Mouse (Mus musculus): ENCODE results near the gene Avpi1. TPM values are rescaled to one million over a fixed set of nuclear protein-coding genes. Genes with fewer than 3 reads are reported as not detected.

Avpi1 gene
- polyA plus RNA-seq, 1 experiment from 2014 or later = 22.6 TPM

- WGBS = 86% methylated on average over 2 of the region's 2 CpGs
- H3K4me1 ChIP-seq (replicated peaks) = peaks cover 4% of the 10 kb centered on the region
- H3K4me2 ChIP-seq = no peak overlapping the region
- H3K27ac ChIP-seq = no peak overlapping the region
- peaks cover 45% of the 10 kb centered on the region for H3K36me3 ChIP-seq
- no peaks in the 10 kb centered on the region for H3K9me3 ChIP-seq
- H3K27me3 ChIP-seq = no peaks in the 10 kb centered on the region
- H3K4me3 ChIP-seq (replicated peaks) = no peak overlapping the region
- no peak overlapping the region for H3K9ac ChIP-seq (replicated peaks)
- ATAC-seq (ENCODE audit: insufficient number of reproducible peaks, insufficient read depth, low FRiP score, low TSS enrichment, low read depth) = no peak
These were observed 53.8 kb downstream of the Avpi1 start for GRCm38 (mm10) chr19:42075051-42075450.

Other genes with a start within 250 kb of the Avpi1 start
- gene Rrp12, start 232.9 kb downstream of the Avpi1 start, polyA plus RNA-seq (2016; fragmentation: Nextera tagmentation; extraction: Ambion mirVana) = 22.8 and 23.2 TPM in 2 replicates
- gene Pgam1, start 217.1 kb downstream of the Avpi1 start, polyA plus RNA-seq (2016; fragmentation: Nextera tagmentation; extraction: Ambion mirVana) = 636 and 656 TPM in 2 replicates
- gene Exosc1, start 195.6 kb downstream of the Avpi1 start, polyA plus RNA-seq (2016; fragmentation: Nextera tagmentation; extraction: Ambion mirVana) = 78.5 and 81.9 TPM in 2 replicates
- 87.6 and 93.2 TPM in 2 replicates for gene Zdhhc16, start 195.6 kb downstream of the Avpi1 start, polyA plus RNA-seq (2016; fragmentation: Nextera tagmentation; extraction: Ambion mirVana)
- 41.3 and 42.5 TPM in 2 replicates for gene Mms19, start 147.9 kb downstream of the Avpi1 start, polyA plus RNA-seq (2016; fragmentation: Nextera tagmentation; extraction: Ambion mirVana)
- gene Ubtd1, start 147.3 kb downstream of the Avpi1 start, polyA plus RNA-seq (2016; fragmentation: Nextera tagmentation; extraction: Ambion mirVana) = 19.1 and 19.3 TPM in 2 replicates
- 0.25 TPM in 1 of 2 replicates, not detected in the other for gene Ankrd2, start 93.1 kb downstream of the Avpi1 start, polyA plus RNA-seq (2016; fragmentation: Nextera tagmentation; extraction: Ambion mirVana)
- 1.5 and 1.9 TPM in 2 replicates for gene Hoga1, start 83.4 kb downstream of the Avpi1 start, polyA plus RNA-seq (2016; fragmentation: Nextera tagmentation; extraction: Ambion mirVana)
- 0.20 TPM in 1 of 2 replicates, not detected in the other for gene 4933411K16Rik, start 76.8 kb downstream of the Avpi1 start, polyA plus RNA-seq (2016; fragmentation: Nextera tagmentation; extraction: Ambion mirVana)
- gene Morn4, start 42.7 kb downstream of the Avpi1 start, polyA plus RNA-seq (2016; fragmentation: Nextera tagmentation; extraction: Ambion mirVana) = 37.7 and 39.1 TPM in 2 replicates
- 36.5 and 39.4 TPM in 2 replicates for gene Pi4k2a, start 38.6 kb downstream of the Avpi1 start, polyA plus RNA-seq (2016; fragmentation: Nextera tagmentation; extraction: Ambion mirVana)
- gene Marveld1, start 18.3 kb upstream of the Avpi1 start, polyA plus RNA-seq (2016; fragmentation: Nextera tagmentation; extraction: Ambion mirVana) = 9.7 and 17.2 TPM in 2 replicates
- 28.2 and 33.7 TPM in 2 replicates for gene Zfyve27, start 34.9 kb upstream of the Avpi1 start, polyA plus RNA-seq (2016; fragmentation: Nextera tagmentation; extraction: Ambion mirVana)
- 0.53 and 0.54 TPM in 2 replicates for gene Sfrp5, start 73.2 kb upstream of the Avpi1 start, polyA plus RNA-seq (2016; fragmentation: Nextera tagmentation; extraction: Ambion mirVana)
- 0.08 TPM in 1 of 2 replicates, not detected in the other for gene Golga7b, start 118.5 kb upstream of the Avpi1 start, polyA plus RNA-seq (2016; fragmentation: Nextera tagmentation; extraction: Ambion mirVana)